Mouse (Mus musculus): ENCODE results near the gene Gm9049. TPM values are rescaled to one million over a fixed set of nuclear protein-coding genes. Genes with fewer than 3 reads are reported as not detected.
"Not testable (repeated sequence)": the region's sequence is repeated elsewhere in the genome, so short reads cannot be mapped to it uniquely, and the experiment has no call there.

Gm9049 gene
- polyA plus RNA-seq (2014; fragmentation: Nextera tagmentation; extraction: Ambion mirVana) = 0.11 and 0.12 TPM in 2 replicates

- ATAC-seq; DNase-seq (ENCODE audit: low spot score); H3K36me3 ChIP-seq (ENCODE audit: control insufficient read depth, insufficient read depth, low read length); H3K4me1 ChIP-seq (ENCODE audit: control insufficient read depth, insufficient read depth, low read length); H3K4me2 ChIP-seq (ENCODE audit: low read length); H3K4me3 ChIP-seq (ENCODE audit: low read depth, low read length); H3K9me3 ChIP-seq (replicated peaks; ENCODE audit: control insufficient read depth, low read length); H3K9ac ChIP-seq (ENCODE audit: low read length); H3K27ac ChIP-seq (ENCODE audit: low read depth, low read length); H3K27me3 ChIP-seq (replicated peaks; ENCODE audit: control insufficient read depth, insufficient read depth, low read length): not testable (repeated sequence)
- 86% methylated on average over 1 of the region's 11 CpGs for WGBS
These were observed at the start of gene Gm9049 for GRCm38 (mm10) chr10:118354005-118354404. Gm9049 (minus strand) TSS chr10:118354105.

GRCm38 (mm10) chr10:118399917-118400316 is 46.0 kb upstream of the Gm9049 start:
- Histone ChIP-seq H3K27ac (ENCODE audit: low read depth, low read length) (no peak overlapping the region), H3K4me1 (ENCODE audit: control insufficient read depth, insufficient read depth, low read length) (no peaks in the 10 kb centered on the region), H3K27me3 (replicated peaks; ENCODE audit: control insufficient read depth, insufficient read depth, low read length) (no peaks in the 10 kb centered on the region), H3K36me3 (ENCODE audit: control insufficient read depth, insufficient read depth, low read length) (no peaks in the 10 kb centered on the region), H3K9me3 (replicated peaks; ENCODE audit: control insufficient read depth, low read length) (no peaks in the 10 kb centered on the region), H3K9ac (ENCODE audit: low read length) (no peak overlapping the region), H3K4me3 (ENCODE audit: low read depth, low read length) (no peak overlapping the region), H3K4me2 (ENCODE audit: low read length) (no peak overlapping the region)
- DNase-seq (ENCODE audit: low spot score) (no peak), ATAC-seq (no peak)
- WGBS = 63% methylated on average over 16 of the region's 16 CpGs

GRCm38 (mm10) chr10:118370443-118370842 is 16.5 kb upstream of the Gm9049 start:
- no peaks in the 10 kb centered on the region for H3K4me1 ChIP-seq (ENCODE audit: control insufficient read depth, insufficient read depth, low read length)
- H3K4me2 ChIP-seq (ENCODE audit: low read length) = peak overlapping the region; percentile 33; the same call in 1 of the 2 replicates
- H3K4me3 ChIP-seq (ENCODE audit: low read depth, low read length) = no peak overlapping the region
- H3K27ac ChIP-seq (ENCODE audit: low read depth, low read length) = no peak overlapping the region
- H3K9me3 ChIP-seq (replicated peaks; ENCODE audit: control insufficient read depth, low read length) = no peaks in the 10 kb centered on the region
- DNase-seq (ENCODE audit: low spot score) (peak; percentile 94), ATAC-seq (peak; percentile 98)
- 9% methylated on average over 10 of the region's 10 CpGs for WGBS
- no peaks in the 10 kb centered on the region for H3K36me3 ChIP-seq (ENCODE audit: control insufficient read depth, insufficient read depth, low read length)
- no peak overlapping the region; the same call in 1 of the 2 replicates for H3K9ac ChIP-seq (ENCODE audit: low read length)
- no peaks in the 10 kb centered on the region for H3K27me3 ChIP-seq (replicated peaks; ENCODE audit: control insufficient read depth, insufficient read depth, low read length)

GRCm38 (mm10) chr10:118369518-118369917 is 15.6 kb upstream of the Gm9049 start:
- H3K36me3 ChIP-seq (ENCODE audit: control insufficient read depth, insufficient read depth, low read length) = no peaks in the 10 kb centered on the region
- 87% methylated on average over 9 of the region's 9 CpGs for WGBS
- H3K27me3 ChIP-seq (replicated peaks; ENCODE audit: control insufficient read depth, insufficient read depth, low read length) = no peaks in the 10 kb centered on the region
- H3K27ac ChIP-seq (ENCODE audit: low read depth, low read length) = no peak overlapping the region
- no peak overlapping the region for H3K4me3 ChIP-seq (ENCODE audit: low read depth, low read length)
- no peak overlapping the region for H3K9ac ChIP-seq (ENCODE audit: low read length)
- H3K4me2 ChIP-seq (ENCODE audit: low read length) = no peak overlapping the region
- ATAC-seq (no peak; the same call in 1 of the 2 replicates), DNase-seq (ENCODE audit: low spot score) (no peak)
- H3K4me1 ChIP-seq (ENCODE audit: control insufficient read depth, insufficient read depth, low read length) = no peaks in the 10 kb centered on the region
- H3K9me3 ChIP-seq (replicated peaks; ENCODE audit: control insufficient read depth, low read length) = no peaks in the 10 kb centered on the region

- not testable (repeated sequence) for DNase-seq (ENCODE audit: low spot score); H3K27ac ChIP-seq (ENCODE audit: low read depth, low read length); H3K9ac ChIP-seq (ENCODE audit: low read length); H3K9me3 ChIP-seq (replicated peaks; ENCODE audit: control insufficient read depth, low read length); H3K36me3 ChIP-seq (ENCODE audit: control insufficient read depth, insufficient read depth, low read length); H3K4me2 ChIP-seq (ENCODE audit: low read length); H3K4me3 ChIP-seq (ENCODE audit: low read depth, low read length); H3K4me1 ChIP-seq (ENCODE audit: control insufficient read depth, insufficient read depth, low read length); H3K27me3 ChIP-seq (replicated peaks; ENCODE audit: control insufficient read depth, insufficient read depth, low read length); ATAC-seq
- 100% methylated on average over 1 of the region's 14 CpGs for WGBS
These were observed 5.3 kb downstream of the Gm9049 start, which contains the start of gene Gm9048 for GRCm38 (mm10) chr10:118348579-118348978. Gm9048 (minus strand) TSS chr10:118348679.

- H3K9me3 ChIP-seq (replicated peaks; ENCODE audit: control insufficient read depth, low read length); H3K27me3 ChIP-seq (replicated peaks; ENCODE audit: control insufficient read depth, insufficient read depth, low read length); H3K4me1 ChIP-seq (ENCODE audit: control insufficient read depth, insufficient read depth, low read length); H3K4me2 ChIP-seq (ENCODE audit: low read length); ATAC-seq; H3K36me3 ChIP-seq (ENCODE audit: control insufficient read depth, insufficient read depth, low read length); DNase-seq (ENCODE audit: low spot score); H3K27ac ChIP-seq (ENCODE audit: low read depth, low read length); H3K4me3 ChIP-seq (ENCODE audit: low read depth, low read length); H3K9ac ChIP-seq (ENCODE audit: low read length): not testable (repeated sequence)
- no CpG with 5 or more reads among the region's 14 CpGs for WGBS
These were observed 10.8 kb downstream of the Gm9049 start, which contains the start of gene Gm9046 for GRCm38 (mm10) chr10:118343155-118343554. Gm9046 (minus strand) TSS chr10:118343255.

GRCm38 (mm10) chr10:118337731-118338130 is 16.2 kb downstream of the Gm9049 start, which contains the start of gene Gm9045:
Gm9045 (minus strand) TSS chr10:118337831.
- WGBS = no CpG with 5 or more reads among the region's 14 CpGs
- H3K4me3 ChIP-seq (ENCODE audit: low read depth, low read length); H3K9me3 ChIP-seq (replicated peaks; ENCODE audit: control insufficient read depth, low read length); H3K27ac ChIP-seq (ENCODE audit: low read depth, low read length); ATAC-seq; DNase-seq (ENCODE audit: low spot score); H3K4me1 ChIP-seq (ENCODE audit: control insufficient read depth, insufficient read depth, low read length); H3K4me2 ChIP-seq (ENCODE audit: low read length); H3K36me3 ChIP-seq (ENCODE audit: control insufficient read depth, insufficient read depth, low read length); H3K9ac ChIP-seq (ENCODE audit: low read length); H3K27me3 ChIP-seq (replicated peaks; ENCODE audit: control insufficient read depth, insufficient read depth, low read length): not testable (repeated sequence)

- not testable (repeated sequence) for H3K27ac ChIP-seq (ENCODE audit: low read depth, low read length); H3K4me2 ChIP-seq (ENCODE audit: low read length); H3K9me3 ChIP-seq (replicated peaks; ENCODE audit: control insufficient read depth, low read length); ATAC-seq; H3K36me3 ChIP-seq (ENCODE audit: control insufficient read depth, insufficient read depth, low read length); H3K9ac ChIP-seq (ENCODE audit: low read length); DNase-seq (ENCODE audit: low spot score); H3K27me3 ChIP-seq (replicated peaks; ENCODE audit: control insufficient read depth, insufficient read depth, low read length); H3K4me1 ChIP-seq (ENCODE audit: control insufficient read depth, insufficient read depth, low read length); H3K4me3 ChIP-seq (ENCODE audit: low read depth, low read length)
- WGBS = no CpG with 5 or more reads among the region's 14 CpGs
These were observed 21.6 kb downstream of the Gm9049 start, which contains the start of gene Gm9044 for GRCm38 (mm10) chr10:118332308-118332707. Gm9044 (minus strand) TSS chr10:118332408.

- not testable (repeated sequence) for H3K9ac ChIP-seq (ENCODE audit: low read length); H3K4me1 ChIP-seq (ENCODE audit: control insufficient read depth, insufficient read depth, low read length); H3K36me3 ChIP-seq (ENCODE audit: control insufficient read depth, insufficient read depth, low read length); DNase-seq (ENCODE audit: low spot score); ATAC-seq; H3K27ac ChIP-seq (ENCODE audit: low read depth, low read length); H3K4me2 ChIP-seq (ENCODE audit: low read length); H3K4me3 ChIP-seq (ENCODE audit: low read depth, low read length); H3K9me3 ChIP-seq (replicated peaks; ENCODE audit: control insufficient read depth, low read length); H3K27me3 ChIP-seq (replicated peaks; ENCODE audit: control insufficient read depth, insufficient read depth, low read length)
- WGBS = no CpG with 5 or more reads among the region's 11 CpGs
These were observed 27.0 kb downstream of the Gm9049 start, which contains the start of gene Gm9040 for GRCm38 (mm10) chr10:118326869-118327268. Gm9040 (minus strand) TSS chr10:118326969.
